ENCODE assay signal across 12 mouse cellular contexts in the genomic region with DNA sequence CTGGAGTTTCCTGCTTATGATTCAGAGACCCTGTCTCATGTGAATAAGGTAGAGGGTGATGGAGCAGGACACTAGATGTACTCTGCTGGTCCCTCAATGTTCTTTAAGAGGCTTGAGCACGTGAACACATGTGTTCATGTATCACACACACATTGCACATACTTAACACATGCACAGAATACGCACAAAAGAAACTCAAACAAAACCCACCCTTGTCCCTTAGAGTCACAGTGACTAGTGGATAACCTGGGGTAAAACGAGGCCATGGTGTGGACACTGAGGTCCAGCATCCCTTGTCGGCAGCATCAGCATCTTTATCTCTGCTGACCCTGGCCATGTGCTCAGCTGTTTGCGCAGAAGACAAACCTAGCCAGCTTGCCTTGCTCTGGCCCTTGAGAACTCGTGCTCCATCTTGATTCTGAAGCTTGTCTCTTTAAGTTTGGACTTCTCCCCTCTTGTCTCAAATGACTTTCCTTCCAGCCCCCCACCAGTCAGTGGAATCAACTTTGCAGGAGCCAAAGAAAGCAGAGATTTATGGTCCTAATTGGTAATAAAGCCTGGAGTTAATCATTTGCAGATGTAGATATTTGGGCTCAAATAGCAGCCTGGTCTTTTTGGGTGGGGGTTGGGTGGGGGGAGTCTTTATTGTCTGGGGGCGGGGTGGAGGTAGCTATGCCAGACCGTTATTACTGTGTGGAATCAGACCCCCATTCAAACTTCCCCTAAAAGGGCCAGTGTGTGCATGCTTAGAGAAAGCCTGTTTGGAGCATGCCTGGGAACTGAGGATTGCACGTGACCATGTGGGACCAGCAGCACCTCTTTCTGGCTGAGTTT.
A peak's percentile ranks its signal among the peaks of the same experiment; 100 is the strongest.
DNase-seq lines count a peak whose midpoint lies in the region; ATAC-seq and TF ChIP-seq lines count a peak whose summit lies in the region.
"Had no signal": no experiment of that assay in that cellular context is flagged by ENCODE, and none has a peak within 500 bp of the region (broad histone marks: within the 10 kb centered on the region; RNA-seq: fewer than 3 reads in every experiment).

No protein-coding gene starts in this region.

- no peak for TF ChIP-seq POLR2A in limb, embryonic 14.5 days (IDR thresholded peaks at IDR 0.05; ENCODE audit: borderline replicate concordance, extremely low read depth, insufficient read depth, insufficient read length)

- no peaks in the 10 kb centered on the region for H3K9me3 ChIP-seq in hindbrain, embryonic 12.5 days (replicated peaks)
- no peaks in the 10 kb centered on the region for H3K9me3 ChIP-seq in hindbrain, embryonic 13.5 days
- no peaks in the 10 kb centered on the region for H3K9me3 ChIP-seq in embryonic facial prominence, embryonic 10.5 days
- no peaks in the 10 kb centered on the region for H3K9me3 ChIP-seq in limb, embryonic 14.5 days (ENCODE audit: control insufficient read depth, low read length)

- no peak overlapping the region for H3K4me2 ChIP-seq in hindbrain, embryonic 12.5 days (replicated peaks)
- no peak overlapping the region for H3K4me2 ChIP-seq in hindbrain, embryonic 13.5 days
- 0 out of 2 replicates have a peak overlapping the region, but pooled peaks have one; percentile 15 for H3K4me2 ChIP-seq in limb, embryonic 14.5 days (replicated peaks; ENCODE audit: low read depth, low read length, severe bottlenecking)

- H3K27me3 ChIP-seq in hindbrain, embryonic 12.5 days, result no peaks in the 10 kb centered on the region
- peaks cover 5% of the 10 kb centered on the region; the same call in 1 of the 2 replicates for H3K27me3 ChIP-seq in hindbrain, embryonic 13.5 days
- no peaks in the 10 kb centered on the region; the same call in 1 of the 2 replicates for H3K27me3 ChIP-seq in embryonic facial prominence, embryonic 10.5 days (replicated peaks; ENCODE audit: low read depth, poor library complexity, severe bottlenecking)
- no peaks in the 10 kb centered on the region for H3K27me3 ChIP-seq in limb, embryonic 14.5 days (ENCODE audit: control insufficient read depth, insufficient read depth, low read length)

- H3K4me1 ChIP-seq in hindbrain, embryonic 12.5 days, result peaks cover 25% of the 10 kb centered on the region
- peaks cover 28% of the 10 kb centered on the region for H3K4me1 ChIP-seq in hindbrain, embryonic 13.5 days (replicated peaks)
- H3K4me1 ChIP-seq in embryonic facial prominence, embryonic 10.5 days, result peaks cover 56% of the 10 kb centered on the region
- peaks cover 42% of the 10 kb centered on the region for H3K4me1 ChIP-seq in limb, embryonic 14.5 days (ENCODE audit: control insufficient read depth, insufficient read depth, low read length)

- WGBS in hindbrain, embryonic 12.5 days, result 50% methylated on average over 9 of the region's 9 CpGs
- 47% methylated on average over 9 of the region's 9 CpGs for WGBS in hindbrain, embryonic 13.5 days
- WGBS in embryonic facial prominence, embryonic 10.5 days, result 49% methylated on average over 9 of the region's 9 CpGs
- 25% methylated on average over 9 of the region's 9 CpGs for WGBS in limb, embryonic 14.5 days

- peak; percentile 80 for DNase-seq in NIH3T3 (ENCODE audit: low read depth)
- peak; percentile 74 for DNase-seq in embryonic facial prominence, embryonic 10.5 days (ENCODE audit: low spot score)
- peak; percentile 84 for DNase-seq in limb, embryonic 14.5 days (ENCODE audit: low spot score)
- DNase-seq in adrenal gland, postnatal 36 days, result no peak
- no peak for DNase-seq in left cerebral cortex, adult 11 months (ENCODE audit: low spot score)
- no peak for DNase-seq in adrenal gland, postnatal 14 days
- DNase-seq: adrenal gland, postnatal 25 days; cerebellum, postnatal 14 days; kidney, postnatal 10 days had no signal

- 0 out of 2 replicates have a peak overlapping the region, but pooled peaks have one; percentile 17 for H3K27ac ChIP-seq in hindbrain, embryonic 12.5 days
- no peak overlapping the region for H3K27ac ChIP-seq in hindbrain, embryonic 13.5 days
- peak overlapping the region; percentile 87 for H3K27ac ChIP-seq in embryonic facial prominence, embryonic 10.5 days (replicated peaks)
- peak overlapping the region; percentile 78 for H3K27ac ChIP-seq in limb, embryonic 14.5 days (replicated peaks; ENCODE audit: low read depth, low read length)

- H3K4me3 ChIP-seq in hindbrain, embryonic 12.5 days, result no peak overlapping the region
- no peak overlapping the region for H3K4me3 ChIP-seq in hindbrain, embryonic 13.5 days
- H3K4me3 ChIP-seq in embryonic facial prominence, embryonic 10.5 days, result 0 out of 2 replicates have a peak overlapping the region, but pooled peaks have one; percentile 21
- H3K4me3 ChIP-seq in limb, embryonic 14.5 days (replicated peaks; ENCODE audit: low read length), result no peak overlapping the region

- no peaks in the 10 kb centered on the region for H3K36me3 ChIP-seq in hindbrain, embryonic 12.5 days
- H3K36me3 ChIP-seq in hindbrain, embryonic 13.5 days, result no peaks in the 10 kb centered on the region
- H3K36me3 ChIP-seq in embryonic facial prominence, embryonic 10.5 days (replicated peaks), result no peaks in the 10 kb centered on the region
- no peaks in the 10 kb centered on the region for H3K36me3 ChIP-seq in limb, embryonic 14.5 days (ENCODE audit: control insufficient read depth, insufficient read depth, low read length)

- no peak overlapping the region for H3K9ac ChIP-seq in hindbrain, embryonic 12.5 days
- no peak overlapping the region for H3K9ac ChIP-seq in hindbrain, embryonic 13.5 days
- no peak overlapping the region for H3K9ac ChIP-seq in limb, embryonic 14.5 days (ENCODE audit: low read depth, low read length, severe bottlenecking)

- ATAC-seq in hindbrain, embryonic 12.5 days (ENCODE audit: low FRiP score), result no peak
- ATAC-seq in hindbrain, embryonic 13.5 days (ENCODE audit: low FRiP score), result no peak
- peak; percentile 91 for ATAC-seq in limb, embryonic 14.5 days (ENCODE audit: low FRiP score, low read depth)
- ATAC-seq: CD4-positive, CD25-positive, alpha-beta regulatory T cell, adult 4 months had no signal

Comparison
In these comparisons a context has a peak if more than half of its experiments do, and no peak if none do; other contexts are left out.
1. DNase-seq: peak in NIH3T3 (single experiment), embryonic facial prominence, embryonic 10.5 days (single experiment) and limb, embryonic 14.5 days (single experiment); none in adrenal gland, postnatal 36 days (0 of 2), left cerebral cortex, adult 11 months (single experiment) and adrenal gland, postnatal 14 days (single experiment).